Mouse (Mus musculus) heart, embryonic 14.5 days (tissue): ENCODE results near the gene Glrx. TPM values are rescaled to one million over a fixed set of nuclear protein-coding genes. Genes with fewer than 3 reads are reported as not detected.

Experiments
- ATAC-seq: fragments of 200-750 bp; cut with Nextera tagmentation; 2 replicates; pipeline ENCODE4 v1.8.0; 2017; ENCODE audit warnings: low read depth, moderate TSS enrichment; ENCODE audit not compliant: insufficient number of reproducible peaks, insufficient read depth, low FRiP score
- H3K27ac ChIP-seq, 2 experiments: fragments of 200-500 bp in 1 of 2; fragments of 300-500 bp in 1 of 2; sonication (generic) in 1 of 2; replicated peaks in 1 of 2; 2 replicates each; pipeline ENCODE4 v1.5.1; 2012 to 2014; ENCODE audit warnings: low read depth in 2 of 2, low read length in 2 of 2, control low read depth in 1 of 2, mild to moderate bottlenecking in 1 of 2, mixed read lengths in 1 of 2; ENCODE audit not compliant: control insufficient read depth in 1 of 2, insufficient read depth in 1 of 2
- H3K27me3 ChIP-seq: fragments of 300-500 bp; sonication (generic); 2 replicates; pipeline ENCODE4 v1.6.1; 2014; ENCODE audit warnings: mild to moderate bottlenecking, low read length, control low read depth; ENCODE audit not compliant: control insufficient read depth, insufficient read depth
- H3K36me3 ChIP-seq: fragments of 300-500 bp; sonication (generic); 2 replicates; pipeline ENCODE4 v1.6.1; 2014; ENCODE audit warnings: mild to moderate bottlenecking, control low read depth, low read length, mixed read lengths; ENCODE audit not compliant: control insufficient read depth, insufficient read depth
- H3K4me1 ChIP-seq, 2 experiments: fragments of 200-500 bp in 1 of 2; fragments of 300-500 bp in 1 of 2; sonication (generic) in 1 of 2; 2 replicates each; pipeline ENCODE4 v1.6.1; 2012 to 2014; ENCODE audit warnings: low read length in 2 of 2, control low read depth in 1 of 2, mixed read lengths in 1 of 2; ENCODE audit not compliant: control insufficient read depth in 2 of 2, insufficient read depth in 2 of 2
- H3K4me2 ChIP-seq: fragments of 300-500 bp; sonication (generic); 2 replicates; pipeline ENCODE4 v1.6.1; 2014; ENCODE audit warnings: mild to moderate bottlenecking, low read length
- H3K4me3 ChIP-seq, 2 experiments: fragments of 200-500 bp in 1 of 2; fragments of 300-500 bp in 1 of 2; sonication (generic) in 1 of 2; 2 replicates each; pipeline ENCODE4 v1.5.1; 2012 to 2014; ENCODE audit warnings: low read length in 2 of 2, mild to moderate bottlenecking in 2 of 2, control low read depth in 1 of 2, low read depth in 1 of 2, moderate library complexity in 1 of 2; ENCODE audit not compliant: control insufficient read depth in 1 of 2, insufficient read depth in 1 of 2
- H3K9ac ChIP-seq: fragments of 300-500 bp; sonication (generic); 2 replicates; pipeline ENCODE4 v1.6.1; 2014; ENCODE audit warnings: mild to moderate bottlenecking, low read length
- H3K9me3 ChIP-seq: fragments of 300-500 bp; sonication (generic); 2 replicates; pipeline ENCODE4 v1.6.1; 2016; ENCODE audit warnings: low read length, control low read depth; ENCODE audit not compliant: control insufficient read depth
- WGBS: fragments of 180-500 bp; shearing (Covaris S2); extraction: QIAGEN DNeasy Blood & Tissue Kit; methylation state at CpG from one replicate; pipeline ENCODE4 v1.1.7; 2014; 5-methylcytosine and 5-hydroxymethylcytosine counted together
- polyA plus RNA-seq: library from polyadenylated mRNA; unstranded; fragments of >200 nt; fragmentation: Nextera tagmentation; extraction: Ambion mirVana; gene quantifications from 2 replicates; pipeline ENCODE4 v1.2.1, GENCODE M21; 2014

Gene Glrx
- polyA plus RNA-seq, 1 experiment from 2014 or later: 143 TPM

- Histone ChIP-seq H3K27ac (peak overlapping the region; percentile 93 to 95), H3K27me3 (no peaks in the 10 kb centered on the region), H3K9ac (peak overlapping the region; percentile 85), H3K4me1 (peaks cover 6 to 25% of the 10 kb centered on the region in 2 experiments), H3K36me3 (no peaks in the 10 kb centered on the region), H3K9me3 (no peaks in the 10 kb centered on the region), H3K4me2 (peak overlapping the region; percentile 88), H3K4me3 (peak overlapping the region; percentile 70 to 76)
- 30% methylated on average over 6 of the region's 6 CpGs for WGBS
- no peak for ATAC-seq
Measured at GRCm38 (mm10) chr13:75840752-75841285, 1.2 kb downstream of the Glrx start.

GRCm38 (mm10) chr13:75841950-75842349 is 2.3 kb downstream of the Glrx start:
- 0 out of 2 replicates have a peak overlapping the region, but pooled peaks have one; percentile 0 for H3K9ac ChIP-seq
- no peak for ATAC-seq
- peaks cover 6 to 25% of the 10 kb centered on the region in 2 experiments for H3K4me1 ChIP-seq
- H3K4me3 ChIP-seq: no peak overlapping the region; a peak in 1 of 4 replicates
- 74% methylated on average over 3 of the region's 3 CpGs for WGBS
- peaks cover under 1% of the 10 kb centered on the region; the same call in 1 of the 2 replicates for H3K36me3 ChIP-seq
- no peaks in the 10 kb centered on the region for H3K9me3 ChIP-seq
- no peak overlapping the region for H3K27ac ChIP-seq
- H3K27me3 ChIP-seq: no peaks in the 10 kb centered on the region
- peak overlapping the region; percentile 88 for H3K4me2 ChIP-seq

- H3K4me1 ChIP-seq: peaks cover 6 to 25% of the 10 kb centered on the region in 2 experiments
- no peak for ATAC-seq
- no peaks in the 10 kb centered on the region for H3K9me3 ChIP-seq
- 95% methylated on average over 5 of the region's 5 CpGs for WGBS
- H3K4me3 ChIP-seq: no peak overlapping the region
- H3K36me3 ChIP-seq: peaks cover 14% of the 10 kb centered on the region
- H3K27ac ChIP-seq: no peak overlapping the region
- no peak overlapping the region for H3K4me2 ChIP-seq
- no peaks in the 10 kb centered on the region for H3K27me3 ChIP-seq
- no peak overlapping the region for H3K9ac ChIP-seq
Measured at GRCm38 (mm10) chr13:75843331-75843730, 3.7 kb downstream of the Glrx start.

GRCm38 (mm10) chr13:75843993-75844683 is 4.5 kb downstream of the Glrx start:
- H3K36me3 ChIP-seq: peaks cover 18% of the 10 kb centered on the region
- ATAC-seq: no peak
- peaks cover 6 to 24% of the 10 kb centered on the region in 2 experiments for H3K4me1 ChIP-seq
- WGBS: 79% methylated on average over 8 of the region's 8 CpGs
- H3K9me3 ChIP-seq: no peaks in the 10 kb centered on the region
- H3K4me2 ChIP-seq: no peak overlapping the region
- H3K4me3 ChIP-seq: no peak overlapping the region
- no peaks in the 10 kb centered on the region for H3K27me3 ChIP-seq
- H3K27ac ChIP-seq: no peak overlapping the region
- no peak overlapping the region for H3K9ac ChIP-seq

- WGBS: 90% methylated on average over 2 of the region's 2 CpGs
- Histone ChIP-seq H3K27me3 (no peaks in the 10 kb centered on the region), H3K27ac (no peak overlapping the region), H3K4me1 (peaks cover 2 to 20% of the 10 kb centered on the region in 2 experiments; a peak in 3 of 4 replicates), H3K4me2 (no peak overlapping the region), H3K4me3 (no peak overlapping the region), H3K9ac (no peak overlapping the region), H3K9me3 (no peaks in the 10 kb centered on the region), H3K36me3 (peaks cover 20% of the 10 kb centered on the region)
- no peak for ATAC-seq
Measured at GRCm38 (mm10) chr13:75844833-75845518, 5.3 kb downstream of the Glrx start.

- no peak overlapping the region for H3K27ac ChIP-seq
- H3K4me1 ChIP-seq: peaks cover 2 to 20% of the 10 kb centered on the region in 2 experiments; a peak in 3 of 4 replicates
- WGBS: 63% methylated on average over 4 of the region's 4 CpGs
- no peaks in the 10 kb centered on the region for H3K9me3 ChIP-seq
- H3K36me3 ChIP-seq: peaks cover 22% of the 10 kb centered on the region
- H3K4me3 ChIP-seq: no peak overlapping the region
- no peak overlapping the region for H3K9ac ChIP-seq
- no peak for ATAC-seq
- no peak overlapping the region for H3K4me2 ChIP-seq
- no peaks in the 10 kb centered on the region for H3K27me3 ChIP-seq
Measured at GRCm38 (mm10) chr13:75845519-75846166, 6.0 kb downstream of the Glrx start.

- peaks cover 0 to 7% of the 10 kb centered on the region in 2 experiments; a peak in 2 of 4 replicates for H3K4me1 ChIP-seq
- no peak overlapping the region for H3K4me2 ChIP-seq
- WGBS: 91% methylated on average over 6 of the region's 6 CpGs
- no peak for ATAC-seq
- H3K9me3 ChIP-seq: no peaks in the 10 kb centered on the region
- no peaks in the 10 kb centered on the region for H3K27me3 ChIP-seq
- H3K27ac ChIP-seq: no peak overlapping the region
- no peak overlapping the region for H3K4me3 ChIP-seq
- H3K36me3 ChIP-seq: peaks cover 22% of the 10 kb centered on the region
- no peak overlapping the region for H3K9ac ChIP-seq
Measured at GRCm38 (mm10) chr13:75847027-75847426, 7.4 kb downstream of the Glrx start.
